Comparison of ENCODE assay signal across 21 mouse cellular contexts in genomic region chr16:17151874-17152273, GRCm38 (mm10).
"Had no signal": no experiment of that assay in that cellular context is flagged by ENCODE, and none has a peak within 500 bp of the region (broad histone marks: within the 10 kb centered on the region; RNA-seq: fewer than 3 reads in every experiment).

No protein-coding gene starts in this region.

- DNase-seq: kidney, adult 18-20 months; kidney, adult 9 months; kidney, postnatal 14 days; kidney, postnatal 4 days; left cerebral cortex, postnatal 4 days; liver, postnatal 0 days; lung, embryonic 14.5 days; right cerebral cortex, adult 18-20 months; right cerebral cortex, postnatal 14 days; right cerebral cortex, postnatal 4 days; spleen, adult 18-20 months; thymus, postnatal 36 days had no signal

- H3K27ac ChIP-seq: limb, embryonic 12.5 days; limb, embryonic 15.5 days; liver, embryonic 14.5 days; midbrain, embryonic 13.5 days; neural tube, embryonic 12.5 days; neural tube, embryonic 15.5 days; stomach, embryonic 15.5 days had no signal

- ATAC-seq: liver, postnatal 0 days; lung, postnatal 0 days; midbrain, embryonic 13.5 days had no signal

- H3K9ac ChIP-seq: limb, embryonic 12.5 days; limb, embryonic 15.5 days; liver, embryonic 14.5 days; liver, postnatal 0 days; lung, embryonic 14.5 days; midbrain, embryonic 13.5 days; neural tube, embryonic 12.5 days; neural tube, embryonic 15.5 days; stomach, embryonic 15.5 days had no signal

- H3K4me3 ChIP-seq: limb, embryonic 12.5 days; limb, embryonic 15.5 days; midbrain, embryonic 13.5 days; neural tube, embryonic 12.5 days; neural tube, embryonic 15.5 days; stomach, embryonic 15.5 days had no signal

- H3K27me3 ChIP-seq: neural tube, embryonic 15.5 days; stomach, embryonic 15.5 days had no signal

- H3K9me3 ChIP-seq: limb, embryonic 12.5 days; limb, embryonic 15.5 days; midbrain, embryonic 13.5 days; neural tube, embryonic 12.5 days; neural tube, embryonic 15.5 days; stomach, embryonic 15.5 days had no signal

- H3K4me2 ChIP-seq: limb, embryonic 12.5 days; limb, embryonic 15.5 days; liver, embryonic 11.5 days; lung, embryonic 14.5 days; midbrain, embryonic 13.5 days; neural tube, embryonic 12.5 days; neural tube, embryonic 15.5 days; stomach, embryonic 15.5 days had no signal
